Mouse (Mus musculus) adrenal gland, adult 8-10 months (tissue): ENCODE results near the gene Orm2. TPM values are rescaled to one million over a fixed set of nuclear protein-coding genes. Genes with fewer than 3 reads are reported as not detected.

Experiments
- DNase-seq: peaks from one replicate; pipeline ENCODE4 v3.0.0; 2022
- total RNA-seq, 4 experiments: library from RNA; stranded (reverse); gene quantifications; 2 replicates each; pipeline ENCODE4 v1.2.4; 2022

Gene Orm2
- total RNA-seq, 4 experiments from 2014 or later = 0.74 to 4.3 (median 2.8) TPM

DNA sequence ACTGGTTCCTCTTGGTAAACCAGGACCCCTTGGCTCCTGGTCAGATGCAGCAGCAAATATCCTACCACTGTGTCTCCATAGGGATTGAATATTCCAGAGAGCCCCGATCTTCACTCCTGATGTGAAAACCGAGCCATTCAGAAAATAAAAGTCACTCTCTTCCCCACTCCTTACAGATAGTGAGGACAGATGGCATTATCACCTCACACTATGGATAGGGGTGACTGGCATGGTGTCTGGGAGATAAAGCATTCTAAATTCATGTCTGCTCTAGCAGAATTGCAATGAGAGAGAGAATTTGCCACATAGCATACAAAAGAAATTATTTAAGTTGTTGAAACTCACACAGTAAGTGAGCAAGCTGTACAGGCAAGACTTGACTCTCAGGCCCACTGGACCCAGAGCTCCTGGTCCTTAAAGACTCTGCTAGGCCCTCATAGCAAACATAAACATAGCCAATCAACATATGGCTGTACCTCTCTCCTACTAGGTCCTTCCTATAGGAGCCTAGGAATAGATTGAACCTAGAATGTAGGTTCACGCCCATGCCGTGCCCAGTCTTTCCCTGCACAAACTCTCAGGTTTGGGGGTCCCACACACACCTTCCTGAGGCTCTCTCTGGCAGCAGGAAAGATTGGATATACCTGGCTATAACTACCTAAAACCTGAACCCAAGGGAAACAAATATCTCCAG is 20.6 kb downstream of the Orm2 start:
- DNase-seq = no peak

DNA sequence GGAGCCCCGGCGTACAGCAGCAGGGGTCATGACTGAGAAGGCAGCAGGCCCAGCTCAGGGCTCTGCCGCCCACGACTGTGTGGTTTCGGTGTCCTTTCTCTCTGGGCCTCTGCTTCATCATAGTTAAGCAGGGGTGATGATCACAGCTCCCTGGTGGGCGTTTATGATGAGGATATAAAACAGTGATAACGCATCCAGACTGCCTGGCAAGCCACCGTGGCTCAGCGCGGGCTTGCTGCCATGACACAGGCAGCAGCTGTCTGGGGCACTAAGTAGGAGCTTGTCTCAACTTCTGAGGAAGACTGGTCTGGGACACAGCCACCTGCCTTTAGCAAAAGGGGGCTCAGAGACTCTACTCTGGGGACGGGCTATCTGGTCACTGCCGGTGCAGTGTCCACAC is 21.2 kb downstream of the Orm2 start:
- no peak for DNase-seq

DNA sequence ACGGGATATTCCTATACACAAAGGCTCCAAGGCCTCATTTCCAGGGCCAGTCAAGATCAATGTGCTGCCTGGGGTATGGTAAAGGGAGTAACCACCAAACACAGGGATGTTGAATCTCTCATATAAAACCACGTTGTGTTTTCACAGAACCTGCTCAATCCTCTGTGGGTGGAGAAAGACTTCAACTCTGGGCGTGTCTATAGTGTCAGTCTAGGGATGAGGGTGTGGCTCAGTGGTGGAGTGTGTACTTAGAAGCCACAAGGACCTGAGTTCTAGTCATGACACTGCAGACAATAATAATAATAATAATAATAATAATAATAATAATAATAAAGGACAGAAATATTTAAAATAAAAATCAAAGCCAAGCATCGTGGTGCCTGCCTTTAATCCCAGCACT is 22.0 kb downstream of the Orm2 start:
- no peak for DNase-seq

DNA sequence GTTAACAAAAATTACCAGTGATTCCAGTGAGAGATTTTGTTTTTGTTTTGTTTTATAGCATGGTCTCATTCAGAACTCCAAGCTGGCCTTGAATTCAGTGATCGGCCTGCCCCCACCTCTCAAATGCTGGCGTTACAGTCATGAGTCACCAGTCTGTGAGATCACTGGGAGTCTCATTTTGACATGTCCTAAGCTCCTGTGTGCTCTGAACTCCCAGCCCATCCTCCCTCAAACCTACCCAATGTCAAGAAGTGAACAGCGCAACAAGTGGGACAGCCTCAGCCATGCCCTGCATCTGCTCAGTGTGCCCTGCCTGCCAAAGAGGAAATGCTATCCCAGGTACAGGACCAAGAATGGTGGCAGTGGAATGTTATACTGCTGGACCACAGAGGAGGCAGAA is 23.0 kb downstream of the Orm2 start:
- no peak for DNase-seq

DNA sequence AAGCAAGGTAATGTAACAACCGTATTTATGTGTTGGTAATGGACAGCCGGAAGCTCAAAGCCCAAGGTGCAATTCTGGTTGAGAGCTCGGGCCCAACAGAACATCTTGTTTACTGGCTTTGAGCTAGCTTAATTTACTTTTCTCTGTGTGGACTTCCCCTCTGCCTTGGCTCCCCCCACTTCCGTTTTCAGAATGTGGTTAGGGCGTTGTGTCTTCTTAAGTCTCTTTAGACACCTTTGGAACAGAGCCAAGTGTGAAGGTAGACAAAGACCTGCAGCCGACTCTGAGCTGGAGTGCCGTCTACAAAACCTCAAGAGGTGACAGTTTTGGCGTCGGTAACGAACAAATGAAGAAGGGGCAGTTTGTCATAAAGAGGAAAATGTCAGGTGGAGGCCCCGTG is 23.5 kb downstream of the Orm2 start:
- no peak for DNase-seq

DNA sequence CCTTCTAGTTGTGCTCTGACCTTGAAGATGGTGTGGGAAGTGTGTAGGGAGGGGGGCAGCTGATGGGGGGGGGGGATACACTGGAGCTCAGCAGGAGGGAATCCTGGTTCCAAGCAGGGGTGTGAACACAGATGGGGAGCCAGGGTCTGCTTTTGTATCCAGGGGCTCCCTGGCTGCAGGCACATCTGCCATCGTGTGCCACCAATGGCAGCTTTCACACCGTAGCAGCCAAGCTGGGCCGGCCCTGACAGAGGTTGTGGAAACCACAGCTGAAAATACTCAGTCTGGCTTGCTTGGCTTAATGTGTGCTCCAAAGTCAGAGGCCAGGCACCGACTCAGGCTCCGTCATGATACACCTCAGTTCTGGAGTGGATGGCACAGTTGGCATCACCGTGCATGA is 25.8 kb downstream of the Orm2 start:
- no peak for DNase-seq

DNA sequence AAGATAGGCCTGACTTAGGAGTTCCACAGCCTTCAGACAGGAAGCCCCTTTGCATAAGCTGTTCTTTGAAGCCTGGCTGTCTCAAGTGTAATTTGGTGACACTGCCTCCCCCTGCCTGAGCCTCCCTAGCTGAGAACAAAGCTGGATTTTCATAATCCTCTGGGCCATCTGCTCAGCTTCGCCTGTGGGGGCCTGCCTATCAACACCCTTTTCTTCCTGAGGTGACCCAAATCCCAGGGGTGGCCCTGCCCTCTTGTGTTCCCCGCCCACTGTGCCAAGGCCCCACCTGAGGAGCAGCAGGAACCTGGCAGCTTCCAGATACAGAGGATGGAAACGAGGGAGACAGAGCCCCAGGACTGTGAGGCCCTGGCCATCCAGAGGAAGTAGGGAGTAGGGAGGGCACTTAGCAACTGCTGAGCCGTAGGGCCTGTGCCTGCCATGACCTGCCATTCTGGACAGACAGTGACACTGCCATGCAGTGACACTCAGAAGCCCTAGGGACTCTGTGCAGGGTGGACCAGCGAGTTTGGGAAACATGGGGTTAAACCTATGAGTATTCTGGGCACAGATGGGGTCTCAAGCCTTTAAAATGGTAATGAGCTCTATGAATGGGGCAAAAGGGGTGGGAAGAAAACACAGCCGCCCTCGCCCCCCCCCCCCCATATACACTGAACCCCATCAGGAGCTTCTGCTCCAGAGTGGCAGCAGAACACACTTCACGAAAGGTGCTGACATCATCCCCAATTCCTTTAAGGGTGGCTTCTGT is 27.1 kb downstream of the Orm2 start:
- DNase-seq = no peak

DNA sequence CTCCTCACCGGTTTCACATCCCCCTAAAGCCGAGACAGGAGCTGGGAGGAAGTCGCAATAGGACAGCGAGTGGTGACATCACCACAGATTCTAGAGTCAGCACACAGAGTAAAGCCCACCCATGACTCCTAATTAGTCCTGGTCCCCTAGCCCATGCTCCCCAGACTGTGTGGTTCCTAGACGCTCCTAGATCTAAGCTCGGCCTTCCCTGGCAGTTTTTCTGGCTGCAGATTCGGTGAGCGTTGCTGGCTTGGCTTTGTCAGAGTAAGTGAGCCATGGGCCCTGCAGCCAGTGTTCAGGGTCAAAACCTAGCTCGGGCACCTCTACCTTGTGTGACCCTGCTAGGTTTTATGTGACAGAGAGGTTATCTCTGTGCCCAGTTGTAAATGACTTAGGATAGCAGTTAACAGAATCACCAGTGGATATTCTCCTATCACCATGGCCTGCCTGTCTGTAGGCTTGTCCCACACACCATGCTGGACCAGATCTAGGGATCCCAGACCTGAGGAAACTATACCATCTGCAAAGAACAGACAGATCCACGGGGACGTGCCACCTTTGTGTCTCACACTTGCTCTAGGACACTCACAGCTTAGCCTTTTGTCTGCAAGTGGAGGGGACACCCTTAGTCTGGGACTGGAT is 27.8 kb downstream of the Orm2 start:
- no peak for DNase-seq

DNA sequence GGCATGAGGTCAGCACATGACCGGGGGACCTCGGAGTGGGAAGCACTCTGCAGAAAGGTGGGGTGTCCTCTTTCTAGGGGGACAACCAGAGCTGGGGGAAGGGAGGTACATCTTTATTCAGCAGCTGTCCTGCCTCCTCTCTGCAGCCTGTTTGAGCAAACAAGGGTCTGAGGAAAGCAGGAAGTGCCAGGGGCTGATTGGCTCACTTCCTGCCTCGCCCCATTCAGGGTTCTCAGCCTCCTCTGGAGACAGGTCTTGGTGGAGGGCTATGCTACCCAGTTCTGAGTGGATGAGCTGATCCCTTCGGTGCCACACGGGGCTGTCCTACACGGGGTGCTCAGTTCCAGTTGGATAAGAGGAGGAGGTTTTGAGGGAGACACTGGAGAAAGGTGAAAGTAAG is 29.1 kb downstream of the Orm2 start:
- DNase-seq = no peak

DNA sequence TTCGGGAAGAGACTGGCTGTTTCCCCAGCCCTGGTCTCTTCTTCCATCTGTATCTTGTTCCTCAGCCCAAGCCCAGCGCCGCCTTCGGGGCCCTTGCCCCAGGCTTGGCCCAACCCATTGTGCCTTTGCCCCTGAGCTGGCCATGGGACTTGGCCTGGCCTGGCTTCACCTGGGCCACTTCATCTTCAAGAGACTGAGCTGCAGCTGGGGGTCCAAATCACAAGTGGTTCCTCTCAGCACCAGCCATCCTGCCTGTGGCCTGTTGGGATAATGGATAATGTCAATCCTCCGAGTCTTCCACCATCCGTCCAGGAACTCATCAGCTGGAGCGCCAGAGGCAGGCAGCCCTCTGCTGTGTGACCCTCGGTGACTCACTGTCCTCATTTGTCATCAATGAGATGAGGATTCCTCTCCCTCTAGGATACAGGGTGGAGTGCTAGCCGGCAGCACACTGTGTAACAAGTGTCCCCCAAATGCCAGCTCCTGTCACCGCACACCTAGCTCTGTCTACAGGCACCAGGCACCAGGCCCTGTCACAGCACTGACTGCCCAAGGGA is 35.8 kb downstream of the Orm2 start:
- no peak for DNase-seq

DNA sequence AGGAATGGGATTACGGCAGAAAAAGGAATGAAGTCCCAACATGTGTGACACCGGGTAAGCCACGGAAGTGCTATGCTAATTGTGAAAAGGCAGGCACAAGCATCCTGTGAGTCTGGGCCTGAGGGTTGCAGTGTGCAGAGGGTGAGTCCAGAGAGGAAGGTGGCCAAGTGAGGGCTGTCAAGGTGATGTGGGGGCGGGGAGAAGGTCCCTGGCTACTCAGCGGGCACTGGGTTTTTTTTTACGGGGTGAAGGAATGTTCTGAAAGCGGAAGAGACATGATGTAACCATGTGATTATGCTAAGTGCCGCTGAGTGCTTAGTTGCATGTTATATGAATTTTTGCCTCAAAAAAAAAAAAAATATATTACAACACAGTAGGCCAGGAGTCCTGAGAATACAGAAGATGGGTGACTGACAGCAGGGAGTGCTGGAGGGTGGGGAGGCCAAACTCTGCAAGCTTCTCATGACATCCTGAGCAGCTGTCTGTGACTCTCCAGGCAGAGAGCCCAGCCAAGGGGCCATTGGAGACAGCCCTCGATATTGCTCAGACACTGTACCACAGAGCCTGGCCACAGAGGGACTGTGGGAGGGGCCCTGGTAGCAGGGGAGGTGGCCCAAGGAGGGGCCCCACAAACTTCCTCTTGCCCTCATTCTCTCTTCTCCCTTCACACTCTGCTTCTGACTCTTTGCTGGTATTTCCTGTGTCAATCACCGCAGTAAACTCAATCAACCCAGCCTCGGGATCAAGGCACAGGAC is 36.8 kb downstream of the Orm2 start:
- no peak for DNase-seq

DNA sequence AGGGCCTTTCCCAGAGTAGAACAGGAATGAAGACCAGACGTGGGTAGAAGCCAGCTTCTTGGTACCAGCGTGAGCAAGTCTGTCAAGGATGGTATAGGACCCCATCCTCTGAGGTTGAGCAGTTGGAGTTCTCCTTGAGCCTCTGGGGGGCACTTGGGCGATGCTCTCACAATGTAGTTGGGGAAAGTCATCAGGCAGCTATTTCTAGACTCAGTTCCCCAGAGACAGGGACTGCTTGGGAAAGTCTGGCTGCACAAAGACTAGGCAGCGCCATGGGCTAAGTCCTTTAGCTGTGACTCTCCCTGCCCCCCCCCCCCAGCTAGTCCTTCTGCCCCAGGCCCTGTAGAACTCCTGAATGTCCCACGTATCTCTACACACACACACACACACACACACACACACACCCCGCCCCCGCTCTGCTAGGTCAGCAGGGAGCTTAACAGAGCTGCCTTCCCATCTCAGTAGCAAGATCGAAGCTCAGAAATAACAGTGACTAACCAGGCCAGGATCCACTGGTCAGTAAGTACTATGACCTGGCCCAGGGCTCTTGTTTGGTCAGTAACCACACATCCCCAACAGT is 37.5 kb downstream of the Orm2 start:
- DNase-seq = no peak

DNA sequence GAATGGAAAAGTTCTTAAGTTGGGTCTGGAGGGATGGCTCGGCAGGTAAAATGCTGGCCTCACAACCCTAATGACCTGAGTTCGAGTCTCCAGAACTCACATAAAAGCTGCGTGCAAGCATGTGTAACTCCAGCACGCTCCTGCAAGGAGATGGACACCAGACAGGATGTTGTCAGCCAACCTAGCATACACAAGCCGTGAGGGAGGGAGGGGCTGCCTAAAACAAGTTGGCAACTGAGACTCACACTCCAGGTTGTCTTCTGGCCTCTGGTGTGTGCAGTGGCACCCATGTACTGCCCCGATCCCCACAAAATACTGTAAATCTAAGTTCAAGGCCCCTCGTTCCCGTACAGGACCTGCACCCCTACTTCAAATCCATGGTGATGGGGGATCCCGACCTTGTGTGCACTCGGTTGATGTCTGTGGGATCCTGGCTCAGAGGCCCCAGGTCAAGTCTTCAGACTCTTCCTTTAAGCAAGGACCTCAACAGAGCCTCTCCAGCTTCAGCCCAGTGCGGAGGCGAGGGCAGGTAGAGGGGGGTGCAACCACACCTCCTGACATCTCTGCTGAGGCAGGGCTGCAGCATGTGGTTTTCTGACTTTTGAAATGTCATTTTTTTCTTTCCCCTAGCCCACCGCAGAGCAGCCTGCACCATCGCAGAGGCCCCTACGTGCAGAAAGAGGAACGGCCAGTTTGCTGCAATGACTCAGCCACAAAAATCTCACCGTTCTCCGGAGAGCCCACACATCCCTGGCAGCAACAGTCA is 38.5 kb downstream of the Orm2 start:
- DNase-seq = no peak

DNA sequence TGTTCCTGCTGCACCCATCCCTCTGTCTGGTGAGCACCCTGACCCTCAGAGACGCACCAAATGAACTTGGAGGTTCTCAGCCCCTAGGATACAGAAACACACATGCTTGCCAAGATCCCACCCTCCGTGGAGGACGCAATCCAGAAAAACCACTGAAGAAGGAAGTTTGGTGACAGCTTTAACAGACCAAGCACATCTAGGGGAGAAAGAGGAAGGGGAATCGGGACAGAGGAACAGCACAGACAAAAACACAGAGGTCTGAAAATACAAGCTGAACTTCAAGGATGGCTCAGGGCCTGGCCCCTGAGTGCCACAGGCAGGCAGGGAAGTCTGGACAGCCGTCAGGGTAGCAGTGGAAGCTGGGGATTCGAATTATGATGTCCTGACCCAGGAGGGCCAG is 39.4 kb downstream of the Orm2 start:
- no peak for DNase-seq

DNA sequence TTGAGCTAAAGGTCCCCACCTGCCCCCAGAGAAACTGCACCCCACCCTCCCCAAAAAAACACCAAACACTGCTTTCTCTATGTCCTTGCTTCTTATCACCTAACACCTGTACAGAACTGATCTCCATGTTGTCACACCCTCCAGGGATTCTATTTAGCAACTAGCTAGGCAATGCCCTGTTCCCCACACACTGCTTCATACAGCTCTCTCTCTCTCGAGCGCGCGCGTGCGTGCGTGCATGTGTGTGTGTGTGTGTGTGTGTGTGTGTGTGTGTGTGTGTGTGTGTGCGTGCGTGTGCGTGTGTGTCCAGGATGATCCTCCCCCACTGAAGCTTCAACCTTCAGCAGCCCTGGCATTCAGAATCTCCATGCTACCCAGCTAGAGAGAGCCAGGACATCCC is 39.8 kb downstream of the Orm2 start:
- DNase-seq = no peak

DNA sequence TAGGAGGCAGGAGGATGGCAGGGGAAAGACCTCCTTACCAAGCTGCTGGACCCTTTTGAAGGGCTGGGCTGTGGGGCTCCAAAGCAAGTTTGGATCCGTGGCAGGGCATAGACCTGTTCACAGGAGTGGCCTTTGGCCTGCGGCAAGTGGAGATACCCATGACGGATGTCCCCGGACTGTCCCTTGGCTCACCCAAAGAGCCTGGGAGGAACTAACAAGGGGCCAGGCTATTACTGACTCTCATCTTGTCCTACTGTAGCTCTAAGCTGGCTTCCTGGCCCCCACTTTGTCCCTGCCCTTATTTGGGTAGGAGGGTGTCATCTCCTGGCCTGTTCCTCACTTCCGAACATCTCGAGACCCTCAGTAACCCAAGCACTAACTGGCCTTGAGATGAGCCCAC is 40.3 kb downstream of the Orm2 start:
- no peak for DNase-seq

DNA sequence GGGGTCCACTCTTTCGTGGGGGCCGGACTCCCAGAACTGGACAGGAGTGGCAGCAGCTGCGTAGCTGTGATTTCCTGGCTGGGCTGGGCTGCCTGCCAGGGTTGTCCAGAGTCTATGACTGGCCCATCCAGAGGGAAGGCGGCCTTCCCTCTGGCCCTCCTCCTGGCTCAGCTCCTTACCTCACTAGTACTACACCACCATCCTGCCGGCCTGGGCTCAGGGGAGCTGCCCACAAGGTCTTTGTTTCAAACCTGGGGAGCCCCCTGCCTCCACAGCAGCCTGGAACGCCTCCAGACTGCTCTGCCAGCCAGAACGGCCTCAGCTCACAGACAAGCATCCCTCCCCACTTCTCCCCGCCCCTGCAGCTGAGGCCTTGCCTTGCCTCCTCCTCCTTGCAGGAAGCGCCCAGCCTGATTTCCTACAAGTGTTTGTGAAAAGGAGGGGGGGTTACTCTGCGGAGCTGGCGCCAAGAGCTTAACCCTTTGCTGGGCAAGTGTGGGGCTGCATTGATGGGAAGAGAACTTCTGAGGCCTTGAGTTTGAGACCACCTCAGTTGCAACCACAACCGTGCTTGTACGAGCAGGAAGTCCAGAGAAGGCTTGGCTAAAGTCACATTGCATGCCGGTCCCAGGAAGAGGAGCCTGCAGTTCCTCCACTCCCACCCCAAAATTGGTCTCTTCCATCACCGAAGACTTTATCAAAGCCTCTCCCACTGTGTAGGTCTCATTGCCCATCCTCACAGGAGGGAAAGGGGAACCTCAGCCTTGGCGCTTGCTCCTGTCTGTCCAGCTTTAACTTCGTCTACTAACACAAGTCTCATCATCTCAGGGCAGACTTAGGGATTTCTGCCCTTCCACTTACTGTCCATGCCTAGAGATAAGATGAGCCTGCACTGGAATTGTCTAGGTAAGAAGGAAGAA is 41.1 kb downstream of the Orm2 start, which contains the start of gene Akna:
Gene Akna (minus strand): TSS at position 315 of the 920 bp plus-strand sequence.
- DNase-seq = peak; percentile 88

DNA sequence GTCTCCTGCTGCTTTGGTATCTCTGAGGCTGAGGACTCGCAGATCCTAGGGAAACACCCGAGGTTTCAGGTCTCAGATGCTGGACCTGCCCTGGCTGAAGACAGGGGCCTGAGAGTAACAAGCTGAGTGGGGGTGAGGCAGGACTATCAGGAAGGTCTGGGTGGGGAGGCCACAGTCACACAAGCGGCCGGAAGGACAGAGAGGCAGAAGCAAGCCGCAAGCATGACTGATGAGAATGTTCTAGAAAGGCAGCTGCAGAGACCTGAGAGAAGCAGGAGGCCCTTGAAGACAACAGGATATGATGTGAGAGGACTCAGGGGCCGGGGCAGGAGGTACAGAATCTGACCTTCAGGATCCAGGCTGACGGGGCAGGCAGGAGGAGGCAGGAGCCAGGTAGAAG is 42.0 kb downstream of the Orm2 start:
- no peak for DNase-seq

DNA sequence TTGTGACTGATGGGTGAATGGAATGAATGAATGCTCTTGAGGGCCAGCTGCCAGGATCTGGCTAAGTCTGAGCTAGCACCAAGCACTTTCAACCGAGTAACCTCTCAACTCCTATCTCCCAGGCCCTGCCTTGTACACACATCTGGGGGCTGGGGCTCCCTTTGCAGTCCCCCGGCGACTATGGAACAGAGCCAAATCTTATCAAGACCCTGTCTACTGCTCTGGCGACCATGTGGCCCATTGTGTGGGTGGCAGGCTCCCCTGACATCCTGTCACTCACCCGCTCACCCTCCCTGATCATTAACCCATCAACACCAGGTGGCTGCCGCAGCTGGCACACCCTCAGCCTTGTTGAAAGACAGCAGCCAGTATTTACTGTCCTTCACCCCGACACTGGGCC is 42.8 kb downstream of the Orm2 start:
- no peak for DNase-seq

DNA sequence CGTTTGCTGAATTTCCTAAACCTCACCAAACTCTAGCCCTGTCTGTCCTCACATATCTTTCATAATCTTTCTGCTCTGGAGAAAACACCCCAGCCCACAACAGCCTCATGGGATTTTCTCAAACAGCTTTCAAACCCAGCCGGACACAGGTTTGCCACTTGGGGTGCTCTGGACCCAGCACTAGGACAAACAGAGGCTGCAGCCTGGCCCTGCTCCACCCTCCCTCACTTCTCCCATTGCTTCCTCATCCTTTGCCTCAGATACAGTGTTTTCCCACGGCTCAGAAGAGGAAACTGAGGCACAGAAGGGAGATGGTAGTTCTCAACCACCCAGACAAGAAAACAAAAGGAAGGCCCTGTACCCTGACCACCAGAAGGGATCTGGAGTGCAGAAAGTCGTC is 43.4 kb downstream of the Orm2 start:
- DNase-seq = no peak
